Mouse (Mus musculus) mature B cell (primary cell): ENCODE measurements around the gene Gcsam.

Source experiments
- in situ Hi-C: fragments of 300-500 bp; cut with MboI; formaldehyde crosslinking; loops from 2 replicates; pipeline ENCODE4 v1.14.3; 2019

The Gcsam gene

DNA sequence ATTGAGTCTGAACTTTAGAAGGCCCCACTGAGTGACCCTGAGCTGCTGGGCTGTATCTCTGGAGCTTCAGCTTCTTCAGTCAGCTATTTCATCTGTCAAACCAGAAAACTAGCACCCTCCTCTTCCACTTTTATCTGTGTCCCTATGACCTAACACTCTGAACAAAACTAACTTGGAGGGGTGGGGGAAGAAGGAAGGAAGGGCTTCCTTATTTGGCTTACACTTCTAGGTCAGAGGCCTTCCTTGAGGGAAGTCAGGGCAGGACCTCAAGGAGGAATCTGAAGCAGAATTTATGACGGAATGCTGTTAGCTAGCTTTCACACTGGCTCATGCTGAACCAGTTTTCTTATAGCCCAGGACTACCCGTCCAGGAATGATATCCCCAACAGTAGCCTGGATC, 41.3 kb downstream of the Gcsam start:
- in situ Hi-C loops = no loop called here

DNA sequence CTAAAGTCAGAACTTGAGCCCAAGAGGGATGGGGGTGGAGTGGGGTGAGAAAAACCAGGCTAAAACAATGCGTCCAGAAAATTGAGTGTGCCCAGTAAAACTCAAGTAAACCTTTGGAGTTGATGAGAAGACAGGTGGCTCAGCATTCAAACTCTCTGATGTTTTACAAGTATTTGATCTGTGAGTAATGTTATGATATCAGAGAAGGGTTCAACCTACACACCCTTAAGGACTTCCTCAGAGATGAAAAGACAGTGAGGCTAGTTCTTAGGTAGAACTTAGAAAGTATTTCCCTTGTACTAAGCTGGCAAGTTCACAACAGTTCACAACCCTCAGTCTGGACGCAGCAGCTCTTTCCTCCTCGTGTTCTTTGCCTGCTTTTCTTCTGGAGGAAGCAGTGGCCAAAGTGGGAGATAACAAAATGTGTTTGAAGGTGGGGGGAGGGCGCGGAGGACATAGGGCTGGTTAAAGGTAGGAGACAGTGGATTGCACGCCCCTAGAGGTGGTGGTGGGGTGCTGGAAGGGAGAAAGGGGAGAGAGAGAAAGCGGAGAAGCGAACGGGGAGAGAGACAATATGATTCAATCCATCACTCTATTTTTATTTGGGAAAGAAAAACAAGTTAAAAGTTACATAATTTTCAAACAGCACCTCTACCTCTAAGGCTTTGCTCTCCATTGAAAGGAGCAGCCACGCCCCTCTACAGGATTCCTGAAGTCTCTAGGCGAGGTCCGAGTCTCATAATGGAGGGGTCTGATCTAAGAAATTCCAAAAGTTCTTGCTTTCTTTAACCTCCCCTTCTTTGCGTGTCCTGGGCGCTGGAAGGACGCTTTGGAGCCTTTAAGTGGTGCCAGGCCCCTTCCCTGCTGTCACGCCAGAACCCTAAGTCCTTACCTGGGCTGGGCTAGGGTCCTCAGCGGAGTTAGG, 43.1 kb downstream of the Gcsam start:
- in situ Hi-C loops = no loop called here

DNA sequence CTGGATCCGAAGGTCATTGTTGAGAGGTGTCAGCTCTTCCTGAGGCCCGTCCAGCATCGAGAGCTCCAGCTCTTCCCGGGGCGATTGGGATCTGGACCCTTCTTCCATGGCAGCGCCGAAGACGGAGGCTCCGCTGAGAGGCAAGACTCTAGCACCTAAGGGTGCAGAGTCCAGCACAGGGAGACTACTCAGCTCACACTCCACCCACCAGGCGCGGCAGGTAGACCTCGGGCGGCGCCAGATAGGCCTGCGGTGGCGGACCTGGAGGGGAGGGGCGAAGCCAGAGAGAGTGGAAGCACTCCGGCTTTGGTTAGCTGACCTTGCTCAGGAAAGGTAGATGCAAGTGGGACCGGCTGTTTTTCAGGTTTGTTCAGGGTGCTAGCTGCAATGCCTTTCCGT, 43.8 kb downstream of the Gcsam start, which contains the start of gene BC016579:
BC016579 (minus strand) TSS at position 135 of the 399 bp plus-strand sequence.
- in situ Hi-C loops = no loop called here

DNA sequence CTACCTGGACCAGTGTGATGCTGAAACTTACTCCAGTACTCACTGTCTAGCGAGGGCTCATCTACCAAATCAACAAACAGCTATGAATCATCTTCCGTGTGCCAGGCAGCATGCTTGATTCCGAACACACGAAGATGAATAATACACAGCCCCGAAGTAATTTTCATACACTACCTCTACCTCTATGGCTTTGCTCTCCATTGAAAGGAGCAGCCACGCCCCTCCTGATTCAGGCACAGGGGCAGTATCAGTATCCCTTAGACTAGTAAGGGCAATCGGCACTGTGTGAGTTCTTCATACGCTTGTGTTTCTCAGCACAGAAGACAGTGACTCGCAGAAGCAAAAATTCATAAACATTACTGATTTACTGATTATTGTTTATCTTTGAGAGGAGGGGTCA, 44.3 kb downstream of the Gcsam start:
- in situ Hi-C loops = no loop called here

DNA sequence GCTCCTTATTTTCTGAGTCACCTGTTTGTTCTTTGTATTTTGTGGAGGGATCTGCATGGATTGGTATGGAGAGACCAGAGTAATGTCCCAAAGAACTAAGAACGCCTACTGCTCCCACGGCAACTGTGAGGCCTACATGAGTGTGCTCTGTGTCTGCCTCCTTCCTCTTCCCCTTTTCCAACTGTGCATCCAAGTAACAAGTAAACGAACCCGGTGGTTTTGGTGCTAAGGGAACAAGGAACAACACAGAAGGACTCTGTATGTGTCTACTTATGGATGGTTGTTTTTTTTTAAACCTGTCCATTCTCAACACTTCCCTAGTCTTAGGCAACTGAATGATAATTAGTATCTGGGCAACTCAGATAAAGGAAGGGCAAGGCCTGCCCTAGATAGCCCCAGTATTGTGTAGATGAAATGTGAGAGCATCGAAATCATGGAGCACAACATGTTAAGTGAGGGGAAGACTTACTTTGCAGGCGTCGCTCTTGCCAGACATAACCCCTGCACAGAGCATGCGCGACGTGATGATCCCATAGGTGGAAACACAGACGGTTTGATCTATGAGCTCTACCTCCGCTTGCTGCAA, 47.5 kb downstream of the Gcsam start:
- in situ Hi-C loops = no loop called here

DNA sequence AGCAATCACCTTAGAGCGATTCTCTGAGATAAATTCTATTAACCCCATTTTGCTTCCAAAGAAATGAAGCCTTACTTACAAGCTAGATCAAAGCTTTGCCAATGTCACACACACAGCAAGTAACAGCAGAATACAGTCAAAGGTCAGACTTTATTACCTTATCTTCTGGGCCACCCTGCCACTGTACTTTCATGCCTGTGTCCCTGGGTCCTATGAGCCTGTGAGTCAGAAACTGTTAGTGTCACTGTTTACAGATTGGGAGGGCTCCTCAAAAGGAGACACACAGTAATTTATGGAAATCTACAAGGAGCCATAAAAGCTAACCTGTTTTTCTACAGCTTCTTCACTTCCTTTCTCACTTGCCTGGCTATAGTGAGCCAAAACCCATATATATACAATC, 48.1 kb downstream of the Gcsam start:
- in situ Hi-C loops = no loop called here

DNA sequence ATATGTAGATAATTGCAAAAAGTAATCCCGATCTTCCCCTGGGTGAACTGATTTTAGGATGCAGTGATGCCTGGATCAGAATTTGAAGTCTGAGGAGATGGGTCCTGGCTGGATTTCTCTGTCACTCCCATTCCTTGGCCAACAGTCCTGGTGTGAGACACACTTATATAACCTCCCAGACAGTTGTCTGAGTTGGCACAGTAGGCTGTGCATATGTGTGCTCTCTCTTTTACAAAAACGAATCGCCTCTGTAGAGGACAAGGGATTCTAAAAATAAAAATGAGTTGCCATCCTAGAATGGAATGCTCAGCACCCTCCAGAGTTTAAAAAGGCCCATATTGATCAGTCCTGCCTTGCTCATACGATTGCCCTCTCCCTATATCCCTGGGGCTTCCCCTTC, 49.4 kb downstream of the Gcsam start:
- in situ Hi-C loops = no loop called here

DNA sequence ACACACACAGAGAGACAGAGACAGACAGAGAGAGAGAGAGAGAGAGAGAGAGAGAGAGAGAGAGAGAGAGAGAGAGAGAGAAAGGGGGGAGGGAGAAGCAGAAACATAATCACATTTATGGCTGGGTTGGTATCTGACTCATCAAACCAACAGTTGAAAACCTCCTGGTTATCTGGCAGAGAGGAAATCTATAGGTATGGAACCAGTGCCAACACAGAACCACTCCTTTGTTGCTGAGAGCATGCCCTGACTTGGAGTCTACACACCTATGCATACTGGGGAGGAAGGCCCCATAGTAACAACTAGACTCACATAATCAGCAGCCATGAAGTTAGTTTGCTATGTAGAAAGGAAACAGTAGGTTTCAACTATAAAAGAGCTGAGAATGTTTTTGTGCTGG, 52.2 kb downstream of the Gcsam start:
- in situ Hi-C loops = no loop called here

DNA sequence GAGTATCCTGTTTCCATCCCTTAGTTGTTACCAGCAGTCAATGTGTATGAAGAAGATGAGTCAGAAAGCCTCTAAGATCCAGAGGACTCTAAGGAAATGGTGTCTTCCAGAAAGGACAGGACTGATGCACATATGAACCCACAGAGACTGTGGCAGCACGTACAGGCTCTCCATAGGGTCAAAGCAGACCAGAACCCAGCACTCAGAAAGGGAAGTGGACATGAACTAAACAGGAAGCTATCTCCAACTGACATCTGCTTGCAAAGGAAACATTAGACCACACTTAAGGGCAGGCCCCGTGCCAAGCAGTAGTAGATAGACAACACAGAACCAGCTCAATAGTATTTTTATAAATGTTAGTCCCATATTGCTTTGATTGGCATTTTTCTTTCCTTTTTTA, 56.0 kb downstream of the Gcsam start:
- in situ Hi-C loops = no loop called here

DNA sequence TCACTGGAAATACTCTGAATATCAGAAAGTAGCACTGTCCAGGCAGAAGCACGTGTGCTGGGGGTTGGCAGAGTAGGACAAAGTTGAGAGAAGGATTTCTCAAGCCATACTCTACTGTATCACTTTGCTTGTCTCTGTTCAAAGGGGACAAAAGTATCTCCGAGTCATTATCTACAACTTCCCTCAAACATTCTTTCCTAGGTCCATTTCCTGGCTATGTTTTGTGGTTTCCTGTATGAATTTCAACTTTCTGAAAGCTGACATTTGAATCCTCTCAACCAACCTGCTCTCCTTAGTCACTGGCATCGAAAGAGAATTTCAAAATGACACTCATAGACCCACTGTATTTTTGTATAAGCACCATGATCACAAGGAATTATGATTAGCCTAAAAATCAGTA, 58.0 kb downstream of the Gcsam start:
- in situ Hi-C loops = no loop called here

DNA sequence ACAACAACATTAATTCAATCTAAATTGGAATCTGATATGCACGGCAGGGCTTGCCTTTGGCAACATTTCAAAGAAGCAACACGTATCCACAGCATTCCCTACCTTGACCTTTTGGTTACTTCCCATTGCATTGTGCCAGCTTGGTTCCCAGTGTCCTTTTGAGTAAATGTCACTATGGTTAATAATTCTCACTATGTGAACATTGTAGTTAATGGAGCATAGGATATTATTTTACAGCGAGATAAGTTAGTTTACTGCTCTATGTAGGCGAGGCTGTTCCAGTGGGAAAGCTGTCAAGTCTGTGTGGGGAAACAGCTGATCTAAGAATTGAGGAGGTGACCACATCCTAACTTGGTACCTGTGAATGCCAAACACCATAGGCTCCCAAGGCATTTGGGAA, 59.8 kb downstream of the Gcsam start:
- in situ Hi-C loops = no loop called here
